Mouse (Mus musculus) B cell, adult 2 months (primary cell): ENCODE results near the gene Arpp21.

Experiments used
- DNase-seq, 2 experiments: peaks; one replicate each; pipeline ENCODE4 v3.0.0; 2022

The Arpp21 gene

GRCm38 (mm10) chr9:112235696-112236397, at the start of gene Arpp21:
Gene Arpp21 (minus strand): TSS chr9:112235938.
- no peak for DNase-seq

- DNase-seq, result no peak
Measured at GRCm38 (mm10) chr9:112272426-112272969, 36.8 kb upstream of the Arpp21 start.

GRCm38 (mm10) chr9:112264982-112265641, 29.4 kb upstream of the Arpp21 start:
- DNase-seq, result no peak

GRCm38 (mm10) chr9:112261986-112262901, 26.5 kb upstream of the Arpp21 start:
- DNase-seq, result no peak

GRCm38 (mm10) chr9:112261556-112261955, 25.8 kb upstream of the Arpp21 start:
- DNase-seq, result no peak

- DNase-seq, result no peak
Measured at GRCm38 (mm10) chr9:112260696-112261095, 25.0 kb upstream of the Arpp21 start.

GRCm38 (mm10) chr9:112258560-112258959, 22.8 kb upstream of the Arpp21 start:
- no peak for DNase-seq

- no peak for DNase-seq
Measured at GRCm38 (mm10) chr9:112255971-112256370, 20.2 kb upstream of the Arpp21 start.

- no peak for DNase-seq
Measured at GRCm38 (mm10) chr9:112253730-112254129, 18.0 kb upstream of the Arpp21 start.

GRCm38 (mm10) chr9:112251857-112252256, 16.1 kb upstream of the Arpp21 start:
- no peak for DNase-seq

- no peak for DNase-seq
Measured at GRCm38 (mm10) chr9:112251339-112251738, 15.6 kb upstream of the Arpp21 start.

GRCm38 (mm10) chr9:112249753-112250152, 14.0 kb upstream of the Arpp21 start:
- no peak for DNase-seq

GRCm38 (mm10) chr9:112247183-112247582, 11.4 kb upstream of the Arpp21 start:
- no peak for DNase-seq

- no peak for DNase-seq
Measured at GRCm38 (mm10) chr9:112238168-112238567, 2.4 kb upstream of the Arpp21 start.

- no peak for DNase-seq
Measured at GRCm38 (mm10) chr9:112236551-112236950, 813 bp upstream of the Arpp21 start.

- DNase-seq, result peak in 1 of 2 experiments; percentile 21
Measured at GRCm38 (mm10) chr9:112235041-112235695, 570 bp downstream of the Arpp21 start.

GRCm38 (mm10) chr9:112234505-112235024, 1.2 kb downstream of the Arpp21 start:
- peak in 1 of 2 experiments; percentile 7 for DNase-seq

- DNase-seq, result no peak
Measured at GRCm38 (mm10) chr9:112233822-112234504, 1.8 kb downstream of the Arpp21 start.

- no peak for DNase-seq
Measured at GRCm38 (mm10) chr9:112233378-112233777, 2.4 kb downstream of the Arpp21 start.

GRCm38 (mm10) chr9:112231935-112232575, 3.7 kb downstream of the Arpp21 start:
- no peak for DNase-seq

- no peak for DNase-seq
Measured at GRCm38 (mm10) chr9:112231383-112231782, 4.4 kb downstream of the Arpp21 start.
